Mouse (Mus musculus): ENCODE results near the gene Mcl1.

DNA sequence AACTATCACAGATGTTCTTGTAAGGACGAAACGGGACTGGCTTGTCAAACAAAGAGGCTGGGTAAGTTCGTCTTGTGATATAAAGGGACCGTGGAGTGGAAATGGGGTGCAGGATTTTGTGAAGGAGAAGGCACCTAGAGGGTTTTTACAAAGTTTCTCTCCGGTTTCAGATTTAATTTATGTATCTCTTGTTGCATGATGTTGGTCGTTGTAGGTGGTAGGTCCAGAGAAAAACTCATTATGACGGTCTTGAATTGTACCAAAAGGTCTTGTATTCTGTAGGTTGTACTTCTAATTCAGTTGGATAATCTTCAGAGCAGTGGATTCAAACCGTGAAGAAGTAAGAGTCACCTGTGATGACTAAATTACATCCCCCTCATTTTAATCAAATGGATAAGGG is 1.4 kb downstream of the Mcl1 start:
- TF ChIP-seq CTCF (IDR thresholded peaks at IDR 0.05; ENCODE audit: control insufficient read depth, insufficient read depth, insufficient read length) (no peak), MAX (IDR thresholded peaks at IDR 0.05) (no peak), MYOD1 (IDR thresholded peaks at IDR 0.05; ENCODE audit: control insufficient read depth, insufficient read length, low read depth) (no peak), USF1 (IDR thresholded peaks at IDR 0.05; ENCODE audit: low read depth) (no peak), FOSL1 (IDR thresholded peaks at IDR 0.05; ENCODE audit: insufficient read depth, low read length, poor library complexity, severe bottlenecking) (no peak), CEBPB (IDR thresholded peaks at IDR 0.05; ENCODE audit: low read depth) (no peak)

Measured in C2C12 (cell line).